Mouse (Mus musculus): ENCODE measurements around the gene Bnc2. TPM values are rescaled to one million over a fixed set of nuclear protein-coding genes. Genes with fewer than 3 reads are reported as not detected.

Gene Bnc2
- polyA plus RNA-seq, 1 experiment = 1.8 TPM

- H3K27ac ChIP-seq (ENCODE audit: control insufficient read depth, insufficient read depth, low read length) = no peak overlapping the region
- 15% methylated on average over 6 of the region's 6 CpGs for WGBS
These were observed 243.2 kb downstream of the Bnc2 start for GRCm38 (mm10) chr4:84431677-84432515.

GRCm38 (mm10) chr4:84427955-84428354, 247.1 kb downstream of the Bnc2 start:
- Histone ChIP-seq H3K4me1 (replicated peaks; ENCODE audit: control insufficient read depth, insufficient read depth, low read length) (no peaks in the 10 kb centered on the region), H3K27ac (ENCODE audit: control insufficient read depth, insufficient read depth, low read length) (no peak overlapping the region), H3K36me3 (ENCODE audit: control insufficient read depth, insufficient read depth, low read length) (no peaks in the 10 kb centered on the region), H3K27me3 (ENCODE audit: control insufficient read depth, insufficient read depth, low read length) (no peaks in the 10 kb centered on the region), H3K4me3 (ENCODE audit: control insufficient read depth, insufficient read depth, low read length) (no peak overlapping the region)
- no peak for DNase-seq
- WGBS = 89% methylated on average over 3 of the region's 3 CpGs
- no peak for TF ChIP-seq CTCF (IDR thresholded peaks at IDR 0.05; ENCODE audit: borderline replicate concordance, control insufficient read depth, extremely low read depth, insufficient read depth, low read length, poor library complexity)
- no peak for TF ChIP-seq POLR2A (IDR thresholded peaks at IDR 0.05; ENCODE audit: control insufficient read depth, extremely low read depth, insufficient read depth, low read length, poor library complexity)

More at GRCm38 (mm10) chr4:84431677-84432515, 243.2 kb downstream of the Bnc2 start:
- no peak for TF ChIP-seq CTCF (IDR thresholded peaks at IDR 0.05; ENCODE audit: borderline replicate concordance, control insufficient read depth, extremely low read depth, insufficient read depth, low read length, poor library complexity)
- no peak for TF ChIP-seq POLR2A (IDR thresholded peaks at IDR 0.05; ENCODE audit: control insufficient read depth, extremely low read depth, insufficient read depth, low read length, poor library complexity)
- Histone ChIP-seq H3K36me3 (ENCODE audit: control insufficient read depth, insufficient read depth, low read length) (no peaks in the 10 kb centered on the region), H3K27me3 (ENCODE audit: control insufficient read depth, insufficient read depth, low read length) (no peaks in the 10 kb centered on the region), H3K4me1 (replicated peaks; ENCODE audit: control insufficient read depth, insufficient read depth, low read length) (no peaks in the 10 kb centered on the region), H3K4me3 (ENCODE audit: control insufficient read depth, insufficient read depth, low read length) (no peak overlapping the region)
- DNase-seq = no peak

DNA sequence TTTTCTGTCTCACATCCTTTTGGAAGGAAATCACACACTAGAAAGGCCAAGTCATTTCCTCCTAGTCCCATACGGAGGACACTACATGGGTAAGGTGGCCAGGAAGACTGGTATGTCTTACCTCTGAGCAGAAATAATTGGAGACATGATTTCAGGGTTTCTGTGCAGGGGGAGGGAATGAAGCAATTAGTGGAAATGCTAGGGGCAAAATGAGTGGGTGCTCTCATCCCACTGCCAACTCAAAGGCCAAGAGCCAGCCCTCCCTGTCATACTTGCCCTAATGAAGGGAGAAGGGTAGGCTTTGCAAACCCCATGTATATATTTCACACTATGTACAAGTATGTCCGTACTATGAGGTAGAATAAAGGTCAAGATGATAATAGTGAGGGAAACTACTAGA, 263.6 kb downstream of the Bnc2 start:
- no peak for TF ChIP-seq CTCF (IDR thresholded peaks at IDR 0.05; ENCODE audit: borderline replicate concordance, control insufficient read depth, extremely low read depth, insufficient read depth, low read length, poor library complexity)
- no peak for TF ChIP-seq POLR2A (IDR thresholded peaks at IDR 0.05; ENCODE audit: control insufficient read depth, extremely low read depth, insufficient read depth, low read length, poor library complexity)
- WGBS = 93% methylated on average over 2 of the region's 2 CpGs
- DNase-seq = no peak

DNA sequence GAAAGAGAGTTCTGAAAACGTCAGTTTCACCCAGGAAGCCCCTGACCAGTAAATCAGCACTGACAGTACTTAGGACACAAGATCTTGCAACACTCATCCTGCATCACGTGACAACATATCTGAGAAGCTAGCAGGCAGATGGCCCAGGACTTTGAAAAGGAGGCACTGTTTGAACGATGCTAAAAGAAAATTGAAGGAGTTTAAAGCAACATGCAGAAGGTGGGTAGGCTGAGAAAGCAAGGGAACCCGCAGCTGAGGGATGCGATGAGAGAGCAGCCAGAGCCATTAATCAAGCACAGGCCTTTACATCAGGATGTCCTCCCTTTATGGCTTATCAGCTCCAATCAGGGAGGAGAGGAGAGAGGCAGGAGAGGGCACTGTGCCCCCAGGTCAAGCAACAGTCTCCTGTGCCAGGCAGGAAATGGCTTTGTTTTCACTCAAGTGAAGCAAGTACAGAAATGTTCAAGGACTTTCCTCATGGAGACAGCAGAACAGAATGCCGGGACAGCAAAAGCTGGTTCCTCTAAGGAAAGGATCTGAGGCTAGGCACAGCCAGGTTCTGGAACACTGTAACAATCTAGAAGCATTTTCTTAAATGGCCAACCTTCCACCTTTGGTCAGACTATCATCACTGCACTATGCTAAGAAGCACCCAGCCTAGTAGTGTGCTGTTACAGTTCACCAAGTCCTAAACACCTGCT, 267.6 kb downstream of the Bnc2 start:
- DNase-seq = no peak
- H3K27ac ChIP-seq (ENCODE audit: control insufficient read depth, insufficient read depth, low read length) = no peak overlapping the region
- H3K4me3 ChIP-seq (ENCODE audit: control insufficient read depth, insufficient read depth, low read length) = no peak overlapping the region
- H3K4me1 ChIP-seq (replicated peaks; ENCODE audit: control insufficient read depth, insufficient read depth, low read length) = no peaks in the 10 kb centered on the region
- no peaks in the 10 kb centered on the region for H3K27me3 ChIP-seq (ENCODE audit: control insufficient read depth, insufficient read depth, low read length)
- TF ChIP-seq POLR2A (IDR thresholded peaks at IDR 0.05; ENCODE audit: control insufficient read depth, extremely low read depth, insufficient read depth, low read length, poor library complexity) (no peak), CTCF (IDR thresholded peaks at IDR 0.05; ENCODE audit: borderline replicate concordance, control insufficient read depth, extremely low read depth, insufficient read depth, low read length, poor library complexity) (no peak)
- WGBS = 66% methylated on average over 6 of the region's 6 CpGs
- H3K36me3 ChIP-seq (ENCODE audit: control insufficient read depth, insufficient read depth, low read length) = no peaks in the 10 kb centered on the region

More for the DNA sequence above, 263.6 kb downstream of the Bnc2 start:
- no peaks in the 10 kb centered on the region for H3K27me3 ChIP-seq (ENCODE audit: control insufficient read depth, insufficient read depth, low read length)
- no peaks in the 10 kb centered on the region for H3K36me3 ChIP-seq (ENCODE audit: control insufficient read depth, insufficient read depth, low read length)
- no peaks in the 10 kb centered on the region for H3K4me1 ChIP-seq (replicated peaks; ENCODE audit: control insufficient read depth, insufficient read depth, low read length)
- H3K27ac ChIP-seq (ENCODE audit: control insufficient read depth, insufficient read depth, low read length) = no peak overlapping the region
- no peak overlapping the region for H3K4me3 ChIP-seq (ENCODE audit: control insufficient read depth, insufficient read depth, low read length)

- Histone ChIP-seq H3K27me3 (ENCODE audit: control insufficient read depth, insufficient read depth, low read length) (no peaks in the 10 kb centered on the region), H3K4me1 (replicated peaks; ENCODE audit: control insufficient read depth, insufficient read depth, low read length) (no peaks in the 10 kb centered on the region), H3K36me3 (ENCODE audit: control insufficient read depth, insufficient read depth, low read length) (no peaks in the 10 kb centered on the region), H3K4me3 (ENCODE audit: control insufficient read depth, insufficient read depth, low read length) (no peak overlapping the region), H3K27ac (ENCODE audit: control insufficient read depth, insufficient read depth, low read length) (no peak overlapping the region)
- no peak for DNase-seq
- WGBS = 59% methylated on average over 9 of the region's 9 CpGs
- no peak for TF ChIP-seq CTCF (IDR thresholded peaks at IDR 0.05; ENCODE audit: borderline replicate concordance, control insufficient read depth, extremely low read depth, insufficient read depth, low read length, poor library complexity)
- no peak for TF ChIP-seq POLR2A (IDR thresholded peaks at IDR 0.05; ENCODE audit: control insufficient read depth, extremely low read depth, insufficient read depth, low read length, poor library complexity)
These were observed 271.5 kb downstream of the Bnc2 start for GRCm38 (mm10) chr4:84403356-84404145.

DNA sequence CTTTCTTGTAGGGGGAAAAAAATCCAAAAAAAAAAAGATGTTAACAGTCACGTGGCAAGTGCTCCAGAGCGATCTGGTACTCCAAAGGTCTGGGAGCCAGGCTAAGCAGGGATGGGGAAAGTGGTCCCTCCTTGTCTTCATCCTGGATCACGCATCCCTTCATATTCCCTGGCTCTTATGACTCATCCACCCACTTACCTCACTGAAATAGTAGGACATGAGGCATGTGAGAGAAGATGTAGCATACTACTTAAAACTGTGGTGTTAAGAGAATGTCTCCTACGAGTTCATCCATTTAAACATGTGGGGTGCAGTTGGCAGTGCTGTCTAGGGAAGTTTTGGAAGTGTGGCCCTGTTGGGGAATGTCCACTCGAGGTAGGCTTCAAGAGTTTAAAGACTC, 286.1 kb downstream of the Bnc2 start:
- H3K27ac ChIP-seq (ENCODE audit: control insufficient read depth, insufficient read depth, low read length) = no peak overlapping the region
- no peak overlapping the region for H3K4me3 ChIP-seq (ENCODE audit: control insufficient read depth, insufficient read depth, low read length)

More for the DNA sequence above, 286.1 kb downstream of the Bnc2 start:
- no peak for DNase-seq
- H3K27me3 ChIP-seq (ENCODE audit: control insufficient read depth, insufficient read depth, low read length) = no peaks in the 10 kb centered on the region
- TF ChIP-seq CTCF (IDR thresholded peaks at IDR 0.05; ENCODE audit: borderline replicate concordance, control insufficient read depth, extremely low read depth, insufficient read depth, low read length, poor library complexity) = no peak
- no peak for TF ChIP-seq POLR2A (IDR thresholded peaks at IDR 0.05; ENCODE audit: control insufficient read depth, extremely low read depth, insufficient read depth, low read length, poor library complexity)
- H3K4me1 ChIP-seq (replicated peaks; ENCODE audit: control insufficient read depth, insufficient read depth, low read length) = no peaks in the 10 kb centered on the region
- H3K36me3 ChIP-seq (ENCODE audit: control insufficient read depth, insufficient read depth, low read length) = no peaks in the 10 kb centered on the region
- 92% methylated on average over 5 of the region's 5 CpGs for WGBS

Measured in thymus, adult 2 months (tissue).